Mouse (Mus musculus): ENCODE measurements at regions not wholly inside any gene's neighbourhood (a gene's known extent, or its start where the extent isn't known, plus 50 kb on each side); places are given as distances from the start of the nearest gene placed in this dataset.
A peak's percentile ranks its signal among the peaks of the same experiment; 100 is the strongest.

- no peak for DNase-seq (ENCODE audit: extremely low spot score, low spot score)
Measured at GRCm38 (mm10) chr7:37908618-37909130, 114.7 kb downstream of the Uri1 start.

- DNase-seq (ENCODE audit: extremely low spot score, low spot score) = peak; percentile 49
Measured at GRCm38 (mm10) chr7:37893885-37894284, 120.4 kb upstream of the Zfp536 start.

DNA sequence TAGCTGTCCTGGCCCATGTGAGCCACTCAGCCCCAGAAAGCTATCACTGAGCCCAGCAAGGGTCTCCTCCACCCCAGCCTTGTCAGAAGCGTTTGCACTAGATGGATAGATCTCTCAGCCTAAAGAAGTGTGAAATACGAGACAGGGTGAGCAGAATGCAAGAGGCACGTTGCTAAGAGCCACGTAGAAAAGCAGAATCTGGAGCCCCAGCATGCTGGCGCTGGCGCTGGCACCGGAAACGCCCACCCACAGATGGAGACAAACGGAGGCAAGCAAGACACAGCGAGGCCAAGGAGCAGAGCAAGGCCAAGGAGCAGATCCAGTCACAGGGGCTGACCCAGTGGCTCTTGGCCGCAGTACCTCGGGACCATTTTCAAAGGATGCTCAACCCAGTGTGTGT lies 100.9 kb upstream of the Zfp536 start:
- no peak for DNase-seq (ENCODE audit: extremely low spot score, low spot score)

GRCm38 (mm10) chr7:37870956-37871355 lies 97.5 kb upstream of the Zfp536 start:
- no peak for DNase-seq (ENCODE audit: extremely low spot score, low spot score)

DNA sequence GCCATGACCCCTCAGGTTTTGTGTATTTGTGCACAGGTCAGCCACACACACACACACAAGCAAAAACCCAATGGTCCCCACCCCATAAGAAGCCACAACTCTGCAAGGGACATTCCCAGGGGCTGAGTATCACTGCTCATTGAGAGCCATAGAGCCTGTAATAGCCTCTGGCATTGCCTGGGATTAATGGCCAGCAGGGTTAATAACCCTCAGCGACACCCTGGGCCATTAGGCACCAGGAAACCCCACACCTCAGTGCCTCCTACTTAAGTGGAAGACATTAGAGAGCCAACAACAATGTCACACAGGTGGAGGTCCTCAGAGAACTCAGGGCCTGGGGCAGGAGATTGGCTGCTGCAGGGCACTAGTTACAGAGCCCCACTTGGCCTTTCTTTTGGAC lies 93.0 kb upstream of the Zfp536 start:
- DNase-seq (ENCODE audit: extremely low spot score, low spot score) = no peak

DNA sequence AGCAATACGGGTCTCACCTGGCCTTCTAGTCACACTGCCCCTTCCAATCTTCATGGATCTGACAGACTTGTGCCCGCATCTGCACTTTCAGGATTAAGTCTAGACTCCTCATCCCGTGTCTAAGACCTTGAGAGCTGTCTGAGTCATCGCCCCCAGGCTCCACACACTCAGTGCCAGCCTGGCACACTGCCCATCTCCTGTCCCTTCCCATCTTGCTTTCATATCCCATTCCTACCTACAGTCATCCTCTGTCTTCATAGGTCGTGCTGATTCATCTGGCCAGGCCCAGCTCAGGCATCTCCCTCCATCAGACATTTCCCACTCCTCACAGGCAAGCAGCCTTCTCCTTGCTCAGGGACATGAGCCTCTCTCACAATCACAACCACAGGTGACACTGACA lies 78.0 kb upstream of the Zfp536 start:
- no peak for DNase-seq (ENCODE audit: extremely low spot score, low spot score)

DNA sequence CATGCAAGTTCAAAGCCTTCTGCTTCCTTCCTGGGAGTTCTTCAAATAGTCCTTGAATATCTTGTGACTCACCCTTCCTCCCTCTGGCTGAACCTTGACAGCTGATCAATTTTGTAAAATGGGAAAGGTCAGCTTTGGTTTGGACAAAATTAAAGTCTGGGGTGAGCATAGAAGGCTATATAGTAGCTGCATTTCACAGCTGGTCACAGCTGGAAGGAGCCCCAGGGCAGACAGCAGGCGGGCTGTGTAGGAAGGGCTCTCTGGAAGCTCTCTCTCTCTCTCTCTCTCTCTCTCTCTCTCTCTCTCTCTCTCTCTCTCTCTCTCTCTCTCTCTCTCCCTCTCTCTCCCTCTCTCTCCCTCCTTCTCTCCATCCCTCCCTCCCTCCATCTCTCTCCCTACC lies 71.8 kb upstream of the Zfp536 start:
- DNase-seq (ENCODE audit: extremely low spot score, low spot score) = no peak

- peak; percentile 42 for DNase-seq (ENCODE audit: extremely low spot score, low spot score)
Measured at GRCm38 (mm10) chr7:37842000-37842513, 68.6 kb upstream of the Zfp536 start.

GRCm38 (mm10) chr7:37841549-37841948 lies 68.1 kb upstream of the Zfp536 start:
- no peak for DNase-seq (ENCODE audit: extremely low spot score, low spot score)

DNA sequence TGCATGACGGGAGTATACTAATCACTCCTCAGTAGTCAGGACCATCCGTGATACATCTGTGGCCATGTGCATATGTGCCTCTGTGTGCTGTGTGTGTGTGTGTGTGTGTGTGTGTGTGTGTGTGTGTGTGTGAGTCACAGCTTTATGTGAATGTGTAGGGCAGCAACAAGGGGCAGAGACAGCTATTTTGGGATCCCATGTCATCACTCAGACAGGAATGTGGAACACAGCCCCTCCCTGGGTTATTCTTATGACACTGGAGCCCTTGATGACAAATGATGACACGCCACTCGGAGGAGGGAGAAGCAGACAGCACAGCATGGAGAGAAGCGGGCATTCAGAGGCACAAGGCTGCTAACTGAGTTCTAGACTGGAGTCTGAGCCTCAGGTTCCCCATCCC lies 64.4 kb upstream of the Zfp536 start:
- no peak for DNase-seq (ENCODE audit: extremely low spot score, low spot score)

DNA sequence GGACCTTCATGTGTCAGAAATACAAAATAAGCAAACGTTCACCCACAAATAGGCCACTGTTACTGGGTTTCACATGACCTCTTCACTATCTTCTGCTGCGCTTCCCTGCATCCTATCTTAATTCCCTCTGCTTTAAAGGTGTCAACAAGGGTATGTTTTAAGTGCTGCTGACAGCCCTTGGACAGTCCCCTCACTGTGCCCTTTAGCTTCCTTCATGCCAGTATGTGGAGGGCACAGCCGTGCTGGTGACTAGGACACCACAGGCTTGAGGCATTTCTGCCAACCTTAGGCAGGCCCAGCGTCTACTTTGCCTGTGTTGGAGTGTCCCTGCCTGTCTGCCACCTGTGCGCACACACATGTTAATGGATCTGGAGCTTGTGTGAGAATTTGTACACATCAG lies 63.9 kb upstream of the Zfp536 start:
- DNase-seq (ENCODE audit: extremely low spot score, low spot score) = no peak

DNA sequence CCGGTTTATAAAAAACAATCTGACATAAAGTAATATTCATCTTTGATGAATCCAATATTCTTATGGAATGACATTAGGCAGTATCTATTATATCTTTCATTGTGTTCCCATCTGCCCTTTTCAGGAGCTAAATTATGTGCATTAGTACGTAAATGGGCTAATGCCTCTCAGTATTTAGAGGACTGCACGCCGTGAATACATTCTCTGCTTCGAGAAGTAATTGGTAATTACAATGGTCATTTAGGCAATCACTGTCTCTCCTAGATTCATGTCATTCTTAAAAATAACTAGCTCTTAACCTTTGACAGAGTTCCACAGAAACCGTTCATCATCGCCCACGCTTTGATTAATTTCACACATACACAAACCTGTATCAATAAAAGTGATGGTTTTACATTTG lies 60.0 kb upstream of the Zfp536 start:
- DNase-seq (ENCODE audit: extremely low spot score, low spot score) = no peak

- DNase-seq (ENCODE audit: extremely low spot score, low spot score) = no peak
Measured at GRCm38 (mm10) chr7:37832322-37832721, 58.9 kb upstream of the Zfp536 start.

DNA sequence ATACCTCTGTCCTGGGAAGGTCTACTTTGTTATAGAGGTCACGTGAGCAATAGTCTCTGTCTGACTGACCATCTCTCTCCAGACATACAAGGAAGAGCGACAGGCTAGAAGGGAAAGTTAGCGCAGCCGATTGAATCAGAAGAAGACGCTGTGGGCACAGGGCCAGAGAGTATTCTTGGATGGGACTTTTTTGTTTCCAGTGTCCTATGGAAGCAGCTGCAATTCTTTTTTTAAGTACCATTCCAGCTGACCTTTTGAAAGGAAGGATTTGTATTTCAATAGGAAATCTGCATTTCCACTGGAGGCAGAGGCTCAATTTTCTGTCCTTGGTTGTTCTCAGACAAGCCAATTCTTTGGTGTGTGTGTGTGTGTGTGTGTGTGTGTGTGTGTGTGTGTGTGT lies 52.3 kb upstream of the Zfp536 start:
- no peak for DNase-seq (ENCODE audit: extremely low spot score, low spot score)
